Mouse (Mus musculus) effector memory CD4-positive, alpha-beta T cell, adult 5 months (primary cell): ENCODE measurements around the gene Gm3095. TPM values are rescaled to one million over a fixed set of nuclear protein-coding genes. Genes with fewer than 3 reads are reported as not detected.

Experiments
- polyA plus RNA-seq: library from polyadenylated mRNA; unstranded; fragments of 100-300 nt; shearing (Covaris generic); gene quantifications from one replicate; pipeline ENCODE4 v1.2.1, GENCODE M21; 2017

Gene Gm3095
- not detected for polyA plus RNA-seq

DNA sequence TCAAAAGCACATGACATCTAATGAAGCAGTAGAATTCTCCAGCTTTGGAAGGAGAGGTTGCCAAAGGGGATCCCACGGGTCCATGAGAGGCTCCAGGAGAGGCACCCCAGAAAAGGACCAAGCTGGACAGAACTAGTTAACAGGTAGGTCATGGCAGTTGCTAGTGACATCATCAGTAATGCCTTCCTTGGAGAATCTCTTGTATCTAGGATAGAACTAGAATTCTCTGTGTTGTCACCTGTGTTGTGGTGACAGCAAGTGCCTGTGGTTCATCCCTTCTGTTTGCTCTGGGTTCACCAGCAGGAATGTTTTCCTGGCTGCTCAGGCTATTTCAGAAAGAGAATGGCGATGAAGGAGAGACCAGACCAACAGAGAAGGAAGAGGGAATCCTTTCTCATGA, at the start of gene Gm3095:
TSS of gene Gm3095 (plus strand) at position 301 of the 400 bp plus-strand sequence.

DNA sequence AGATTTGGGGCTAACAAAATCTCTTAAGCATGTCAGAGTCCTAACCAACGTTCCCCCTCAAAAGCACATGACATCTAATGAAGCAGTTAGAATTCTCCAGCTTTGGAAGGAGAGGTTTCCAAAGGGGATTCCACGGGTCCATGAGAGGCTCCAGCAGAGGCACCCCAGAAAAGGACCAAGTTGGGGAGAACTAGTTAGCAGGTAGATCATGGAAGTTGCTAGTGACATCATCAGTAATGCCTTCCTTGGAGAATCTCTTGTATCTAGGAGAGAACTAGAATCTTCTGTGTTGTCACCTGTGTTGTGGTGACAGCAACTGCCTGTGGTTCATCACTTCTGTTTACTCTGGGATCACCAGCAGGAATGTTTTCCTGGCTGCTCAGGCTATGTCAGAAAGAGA, 31.9 kb upstream of the Gm3095 start, which contains the start of gene Gm3029:
TSS of gene Gm3029 (plus strand) at position 301 of the 400 bp plus-strand sequence.

DNA sequence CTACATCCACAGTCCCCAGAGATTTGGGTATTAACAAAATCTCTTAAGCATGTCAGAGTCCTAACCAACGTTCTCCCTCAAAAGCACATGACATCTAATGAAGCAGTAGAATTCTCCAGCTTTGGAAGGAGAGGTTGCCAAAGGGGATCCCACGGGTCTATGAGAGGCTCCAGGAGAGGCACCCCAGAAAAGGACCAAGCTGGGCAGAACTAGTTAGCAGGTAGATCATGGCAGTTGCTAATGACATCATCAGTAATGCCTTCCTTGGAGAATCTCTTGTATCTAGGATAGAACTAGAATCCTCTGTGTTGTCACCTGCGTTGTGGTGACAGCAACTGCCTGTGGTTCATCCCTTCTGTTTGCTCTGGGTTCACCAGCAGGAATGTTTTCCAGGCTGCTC, 34.7 kb downstream of the Gm3095 start, which contains the start of gene Gm3099:
TSS of gene Gm3099 (plus strand) at position 301 of the 400 bp plus-strand sequence.

Other genes with a start within 250 kb of the Gm3095 start
- gene Gm3002, start 153.5 kb upstream of the Gm3095 start, polyA plus RNA-seq = not detected
- not detected for gene Gm3033, start 117.3 kb upstream of the Gm3095 start, polyA plus RNA-seq
- gene Gm2916, start 79.4 kb upstream of the Gm3095 start, polyA plus RNA-seq = not detected
- gene Gm3029, start 31.8 kb upstream of the Gm3095 start, polyA plus RNA-seq = not detected
- gene Gm3099, start 34.8 kb downstream of the Gm3095 start, polyA plus RNA-seq = not detected
- gene Gm5796, start 60.4 kb downstream of the Gm3095 start, polyA plus RNA-seq = not detected
- not detected for gene Gm3115, start 120.6 kb downstream of the Gm3095 start, polyA plus RNA-seq
- not detected for gene Gm8108, start 147.0 kb downstream of the Gm3095 start, polyA plus RNA-seq
- not detected for gene Gm3127, start 201.5 kb downstream of the Gm3095 start, polyA plus RNA-seq
- 0.30 TPM for gene Gm2974, start 219.0 kb downstream of the Gm3095 start, polyA plus RNA-seq